Mouse (Mus musculus) testis, postnatal 10 days (tissue): Measurements from ENCODE around the gene Pja2.
"Not testable (repeated sequence)": the region's sequence is repeated elsewhere in the genome, so short reads cannot be mapped to it uniquely, and the experiment has no call there.

Experiments
- DNase-seq: peaks from one replicate; pipeline ENCODE4 v3.0.0; 2021; ENCODE audit warnings: low spot score

The Pja2 gene

DNA sequence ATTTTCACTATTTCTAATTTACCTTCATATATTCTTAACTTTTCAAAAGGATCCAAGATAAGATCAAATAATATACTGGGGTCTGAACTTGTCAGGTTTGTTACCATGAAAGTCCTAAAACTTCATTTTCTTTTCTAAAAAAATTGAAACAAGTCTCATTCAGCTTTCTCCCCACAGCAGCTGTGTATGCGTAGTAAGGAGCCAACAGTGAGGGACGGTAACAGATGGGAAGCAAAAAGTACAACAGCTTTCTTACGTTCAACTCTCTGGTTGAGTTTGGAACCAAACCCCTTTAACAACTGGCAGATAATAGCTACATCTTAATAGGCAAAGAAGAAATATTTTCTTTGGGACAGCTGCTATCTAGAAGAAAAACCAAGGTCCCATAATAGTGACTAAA lies 50.3 kb downstream of the Pja2 start:
- not testable (repeated sequence) for DNase-seq

GRCm38 (mm10) chr17:64277649-64278212 lies 54.0 kb downstream of the Pja2 start:
- no peak for DNase-seq

GRCm38 (mm10) chr17:64276666-64277065 lies 55.0 kb downstream of the Pja2 start:
- DNase-seq: no peak

DNA sequence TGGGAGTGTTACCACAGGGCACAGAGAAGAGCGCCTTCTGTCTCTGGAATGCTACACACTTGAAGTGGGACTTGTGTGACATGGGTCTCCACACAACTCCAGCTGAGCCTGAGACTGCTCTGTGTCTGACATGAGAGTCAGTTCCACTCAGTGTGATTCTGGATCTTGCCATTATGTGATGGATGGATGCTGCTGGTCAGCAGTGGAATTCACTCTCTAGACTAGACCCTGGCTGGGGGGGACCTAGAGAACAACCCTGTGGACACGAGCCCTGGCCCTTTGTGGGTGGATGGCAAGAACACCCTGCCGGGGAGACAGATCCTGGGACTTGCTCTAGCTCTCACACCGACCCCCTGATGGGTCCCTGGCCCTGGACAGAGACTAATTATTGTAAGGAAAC lies 56.5 kb downstream of the Pja2 start:
- no peak for DNase-seq

GRCm38 (mm10) chr17:64274341-64275105 lies 57.2 kb downstream of the Pja2 start:
- DNase-seq: no peak

GRCm38 (mm10) chr17:64260571-64260970 lies 71.1 kb downstream of the Pja2 start:
- DNase-seq: no peak

GRCm38 (mm10) chr17:64248246-64248645 lies 83.5 kb downstream of the Pja2 start:
- DNase-seq: no peak

DNA sequence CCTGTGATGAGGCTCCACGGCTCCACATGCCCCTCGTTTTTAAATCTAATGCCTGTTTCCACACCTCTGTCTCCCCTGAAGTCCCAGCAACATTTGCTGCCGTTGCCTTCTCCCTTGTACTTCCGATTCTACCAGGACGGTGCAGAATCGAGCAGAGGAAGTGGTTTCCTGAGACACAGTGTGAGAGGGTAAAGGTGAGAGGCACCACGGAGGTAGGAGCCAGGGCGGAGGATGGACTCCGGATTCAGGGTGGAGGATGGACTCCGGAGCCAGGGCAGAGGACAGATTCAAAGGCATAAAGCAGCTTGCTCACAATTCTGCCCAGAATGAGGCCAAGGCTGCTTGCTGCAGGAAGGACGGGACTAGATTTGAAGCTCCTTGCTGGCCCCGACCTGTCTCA lies 88.8 kb downstream of the Pja2 start:
- DNase-seq: no peak

DNA sequence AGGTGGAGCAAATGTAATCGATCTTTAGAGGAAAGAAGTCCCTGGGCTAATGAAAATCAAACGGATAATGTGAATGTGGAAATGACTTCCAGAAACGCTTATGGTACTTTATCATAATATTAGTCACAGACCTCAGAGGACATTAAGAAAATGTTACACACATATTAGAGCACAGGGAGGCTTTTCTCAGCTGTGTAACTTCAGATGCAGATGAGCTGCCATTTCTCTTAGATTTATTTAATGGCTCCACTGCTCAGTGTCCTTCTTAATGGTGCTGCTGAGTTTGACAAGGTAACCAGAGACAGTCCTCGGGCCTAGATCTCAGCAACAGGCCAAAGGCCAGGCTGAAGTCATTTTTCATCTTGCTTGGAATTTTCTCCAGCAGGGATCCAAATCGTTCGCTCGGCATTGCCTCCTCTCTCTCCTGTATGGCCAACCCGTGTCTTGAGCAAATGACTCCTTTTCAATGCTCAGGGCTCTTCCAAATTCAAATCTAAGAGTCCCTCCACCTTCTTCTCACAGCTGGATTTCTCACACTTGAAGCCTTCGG lies 89.3 kb downstream of the Pja2 start:
- DNase-seq: no peak

DNA sequence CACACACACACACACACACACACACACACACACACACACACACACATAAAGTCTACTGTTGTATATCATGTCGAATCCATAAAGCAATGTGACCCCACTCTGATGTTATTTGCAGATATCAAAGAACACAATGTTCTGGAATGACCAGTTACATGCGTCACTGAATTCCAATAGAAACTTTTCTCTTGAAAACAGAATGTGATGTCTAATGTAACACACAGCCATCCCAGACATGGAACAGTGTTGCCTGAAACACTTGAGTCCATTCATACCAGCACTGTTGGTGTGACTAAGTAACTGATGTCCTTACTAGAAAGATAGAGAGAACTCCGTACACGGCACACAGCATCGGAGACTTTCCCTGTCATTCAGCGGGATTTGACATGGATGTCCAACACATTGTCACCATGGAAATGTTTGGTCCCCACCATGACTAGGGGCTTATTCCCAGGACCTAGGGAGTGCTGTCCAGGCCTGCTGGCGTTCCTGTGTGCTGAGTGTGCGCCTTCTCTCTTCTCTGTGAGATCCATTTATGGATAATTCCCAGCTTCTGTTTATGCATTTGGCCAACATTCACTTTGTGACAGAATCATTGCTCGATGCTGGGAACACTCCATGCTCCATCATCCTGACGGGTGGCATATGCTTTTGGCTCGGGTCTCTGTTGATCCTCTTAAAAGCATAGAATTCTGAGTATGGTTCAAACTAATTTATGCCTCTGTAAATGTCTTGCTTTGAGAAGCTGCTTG lies 90.0 kb downstream of the Pja2 start:
- no peak for DNase-seq

DNA sequence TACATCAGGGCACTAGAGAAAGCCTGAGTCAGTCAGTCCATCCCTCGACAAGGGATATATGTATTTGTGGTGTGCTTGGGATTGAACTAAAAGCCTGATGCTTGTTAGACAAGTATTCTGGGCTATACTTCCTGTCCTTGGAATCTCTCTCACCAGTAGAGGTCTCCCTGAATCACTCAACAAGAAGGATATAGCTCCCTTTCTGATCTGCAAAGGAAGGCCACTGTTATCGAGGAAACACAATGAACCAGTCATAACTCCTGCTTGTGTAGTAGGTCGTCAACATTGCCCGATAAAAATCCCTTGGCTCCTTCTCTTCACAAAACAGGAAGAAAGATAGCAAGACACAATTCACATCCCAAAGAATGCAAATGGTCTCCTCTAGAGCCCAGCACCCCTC lies 99.6 kb downstream of the Pja2 start:
- DNase-seq: no peak

GRCm38 (mm10) chr17:64231637-64232036 lies 100.1 kb downstream of the Pja2 start:
- not testable (repeated sequence) for DNase-seq

GRCm38 (mm10) chr17:64231172-64231571 lies 100.5 kb downstream of the Pja2 start:
- no peak for DNase-seq
